Mouse (Mus musculus): ENCODE data around the gene Vps45.
"Not testable (repeated sequence)": the region's sequence is repeated elsewhere in the genome, so short reads cannot be mapped to it uniquely, and the experiment has no call there.

Vps45 gene

GRCm38 (mm10) chr3:95997203-95997721, 61.0 kb downstream of the Vps45 start:
- DNase-seq (ENCODE audit: low spot score in 2 of 2), result no peak

GRCm38 (mm10) chr3:95996451-95997073, 61.7 kb downstream of the Vps45 start:
- DNase-seq (ENCODE audit: low spot score in 2 of 2), result no peak

GRCm38 (mm10) chr3:95995802-95996428, 62.4 kb downstream of the Vps45 start, which contains the start of gene Plekho1:
Gene Plekho1 (minus strand): TSS chr3:95996001.
- peak; percentile 55 to 70 for DNase-seq (ENCODE audit: low spot score in 2 of 2)

- no peak for DNase-seq (ENCODE audit: low spot score in 2 of 2)
These were observed 63.1 kb downstream of the Vps45 start for GRCm38 (mm10) chr3:95994975-95995801.

DNA sequence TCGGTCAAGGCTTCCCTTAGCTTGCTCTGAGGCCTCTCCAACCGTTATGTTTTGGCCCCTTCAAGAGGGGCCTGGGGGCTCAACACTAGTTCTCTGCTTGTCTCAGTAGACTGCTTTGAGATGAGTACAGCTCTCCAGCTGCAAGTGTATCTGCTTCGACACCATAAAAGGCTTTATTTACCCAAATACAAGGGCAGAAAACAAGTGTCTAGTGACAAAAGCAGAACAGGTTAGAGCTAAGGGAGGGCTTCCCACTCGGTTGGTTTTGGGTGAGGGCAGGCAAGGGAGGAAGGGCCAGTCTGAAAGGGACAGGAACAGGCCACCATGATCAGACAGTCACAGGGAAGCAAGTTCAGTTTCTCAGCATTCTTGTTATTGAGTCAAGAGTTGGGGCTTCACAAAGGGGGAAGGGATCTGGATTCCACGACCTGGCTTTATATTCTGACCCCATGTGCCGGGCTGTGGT, 63.9 kb downstream of the Vps45 start:
- DNase-seq (ENCODE audit: low spot score in 2 of 2), result no peak

GRCm38 (mm10) chr3:95993881-95994280, 64.4 kb downstream of the Vps45 start:
- DNase-seq (ENCODE audit: low spot score in 2 of 2), result no peak

DNA sequence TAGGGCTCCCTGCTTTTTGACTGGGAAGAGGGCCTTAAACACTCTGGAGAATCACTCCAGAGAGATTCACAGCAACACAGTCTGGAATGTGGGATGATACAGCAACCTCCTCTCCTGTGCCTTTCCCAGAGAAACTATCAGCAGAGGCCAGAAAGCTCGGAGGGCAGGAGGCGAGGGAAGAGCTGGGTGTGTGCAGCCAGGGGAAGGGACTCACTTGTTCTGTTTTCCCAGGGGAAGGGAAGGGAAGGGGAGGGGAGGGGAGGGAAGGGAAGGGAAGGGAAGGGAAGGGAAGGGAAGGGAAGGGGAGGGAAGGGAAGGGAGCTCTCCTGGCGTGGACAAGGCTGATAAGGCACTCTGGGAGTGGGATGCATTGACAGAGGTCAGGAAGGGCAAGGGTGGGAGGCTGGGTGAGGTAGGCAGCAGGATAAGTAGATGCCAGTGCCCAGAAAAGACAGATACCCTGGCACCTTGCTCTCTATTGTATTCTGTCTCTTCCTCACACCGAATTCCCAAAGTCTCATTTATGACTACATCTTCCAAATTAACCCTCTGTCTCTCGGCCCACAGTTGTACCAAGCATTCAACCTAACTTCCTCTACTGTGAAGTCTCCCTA, 65.2 kb downstream of the Vps45 start:
- DNase-seq (ENCODE audit: low spot score in 2 of 2), result no peak

- no peak for DNase-seq (ENCODE audit: low spot score in 2 of 2)
These were observed 67.8 kb downstream of the Vps45 start for GRCm38 (mm10) chr3:95990413-95990941.

DNA sequence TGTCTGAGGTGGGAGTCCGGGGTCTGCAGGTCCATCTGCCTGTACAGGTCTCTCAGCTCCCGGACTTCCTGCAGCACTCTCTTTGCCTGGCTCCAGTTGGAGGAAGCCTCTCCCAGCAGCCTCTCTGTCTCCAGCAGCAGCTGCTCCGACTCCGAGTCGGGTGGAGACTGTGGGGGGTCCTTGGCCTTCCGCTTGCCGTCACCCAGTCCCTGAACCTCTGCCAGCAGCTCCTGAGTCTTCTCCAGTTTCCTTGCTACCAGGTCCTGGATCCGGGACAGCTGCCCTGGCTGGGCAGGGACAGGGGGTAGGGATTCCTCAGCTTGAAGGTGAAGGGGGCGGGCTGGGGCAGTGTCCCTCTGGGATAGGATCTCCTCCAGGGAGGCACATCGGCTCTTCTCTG, 69.3 kb downstream of the Vps45 start:
- DNase-seq (ENCODE audit: low spot score in 2 of 2), result peak in 1 of 2 experiments; percentile 67

- DNase-seq (ENCODE audit: low spot score in 2 of 2), result no peak
These were observed 70.1 kb downstream of the Vps45 start for GRCm38 (mm10) chr3:95988138-95988537.

- DNase-seq (ENCODE audit: low spot score in 2 of 2), result no peak
These were observed 70.7 kb downstream of the Vps45 start for GRCm38 (mm10) chr3:95987386-95988110.

DNA sequence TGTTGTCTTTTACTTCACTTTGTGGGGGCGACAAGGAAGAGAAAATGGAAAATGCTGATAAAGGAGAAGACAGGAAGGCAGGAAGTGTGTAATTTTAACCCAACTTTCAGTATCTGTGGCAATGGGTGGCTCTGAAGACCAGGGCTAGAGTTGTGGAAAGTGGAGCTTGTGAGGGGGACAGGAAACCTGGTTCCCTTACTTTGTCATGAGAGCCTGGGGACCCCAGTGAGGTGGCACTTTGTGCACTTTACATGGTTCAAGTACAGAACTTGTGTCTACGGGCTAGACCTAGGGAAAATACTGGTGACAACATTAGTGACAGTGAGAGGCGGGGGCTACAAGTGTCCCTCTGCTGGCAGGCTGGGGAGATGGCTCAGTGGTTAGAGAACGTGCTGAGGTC, 71.3 kb downstream of the Vps45 start:
- DNase-seq (ENCODE audit: low spot score in 2 of 2), result no peak

- no peak for DNase-seq (ENCODE audit: low spot score in 2 of 2)
These were observed 72.2 kb downstream of the Vps45 start for GRCm38 (mm10) chr3:95986001-95986622.

DNA sequence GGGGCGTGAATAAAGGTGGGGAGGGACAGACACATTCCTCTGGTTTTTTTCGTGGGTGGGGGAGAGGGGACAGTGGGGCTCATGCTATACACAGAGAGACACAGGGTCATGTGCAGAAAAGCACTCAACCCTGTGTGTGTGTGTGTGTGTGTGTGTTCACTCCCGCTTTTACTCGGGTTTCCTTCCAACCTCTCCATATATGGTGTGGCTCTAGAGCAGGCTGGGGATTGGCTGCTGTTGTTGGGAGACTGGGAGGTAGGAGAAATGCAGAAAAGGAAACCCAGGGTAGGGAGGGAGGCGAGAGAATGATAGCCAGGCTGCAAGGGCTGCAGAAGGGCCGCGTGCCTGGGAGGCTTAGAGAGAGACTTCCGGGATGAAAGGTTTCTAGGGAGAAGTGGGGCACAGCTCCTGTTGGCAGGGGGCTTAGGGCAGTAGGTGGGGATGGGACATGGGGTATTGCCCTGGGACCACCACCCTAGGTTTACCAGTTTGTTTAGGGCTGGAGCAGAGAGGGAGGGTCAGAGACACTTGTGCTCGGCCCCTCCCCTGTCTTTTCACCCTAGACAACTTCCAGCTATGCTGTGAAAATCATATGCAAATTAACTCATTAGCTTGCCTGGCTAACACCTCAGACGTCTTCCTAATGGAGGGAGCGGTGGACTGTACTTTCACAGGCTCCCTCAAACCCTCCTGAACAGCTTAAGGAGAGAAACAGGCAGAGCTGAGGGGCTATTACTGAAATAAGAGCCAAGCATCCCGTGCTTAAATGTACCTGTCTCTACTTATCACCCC, 72.9 kb downstream of the Vps45 start:
- peak; percentile 69 to 70 for DNase-seq (ENCODE audit: low spot score in 2 of 2)

GRCm38 (mm10) chr3:95982129-95982528, 76.1 kb downstream of the Vps45 start:
- no peak for DNase-seq (ENCODE audit: low spot score in 2 of 2)

DNA sequence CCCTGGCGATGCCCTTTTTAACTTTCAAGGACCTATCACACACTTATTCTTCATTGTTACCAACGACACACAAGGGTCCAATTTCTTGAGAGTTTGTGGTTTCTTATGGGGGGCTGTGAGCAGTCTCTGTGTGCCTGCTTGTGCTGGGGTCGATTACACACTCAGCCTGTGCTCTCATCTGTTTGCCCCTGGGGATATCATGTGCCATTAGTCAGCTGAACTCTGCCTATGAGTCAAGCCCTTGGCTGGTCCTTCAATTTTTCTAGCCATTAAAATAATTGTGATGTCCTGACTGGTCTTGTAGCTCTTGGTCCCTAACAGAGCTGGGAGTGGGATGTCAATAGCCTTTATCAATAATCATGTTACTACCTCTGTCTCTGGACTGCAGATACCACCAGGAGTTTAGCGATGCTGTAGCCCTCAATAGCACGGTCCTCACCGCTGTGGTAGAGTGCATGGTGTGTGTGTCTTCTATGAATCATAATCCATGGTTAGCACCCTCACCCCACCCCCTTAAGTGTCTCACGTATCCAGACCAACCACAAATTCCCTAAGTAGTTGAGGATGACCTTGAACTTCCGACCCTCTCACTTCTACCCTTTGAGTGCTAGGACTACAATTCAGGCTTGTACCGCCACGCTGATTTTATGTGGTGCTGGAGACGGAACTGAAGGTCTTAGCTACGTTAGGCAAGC, 77.8 kb downstream of the Vps45 start:
- DNase-seq (ENCODE audit: low spot score in 2 of 2), result no peak

DNA sequence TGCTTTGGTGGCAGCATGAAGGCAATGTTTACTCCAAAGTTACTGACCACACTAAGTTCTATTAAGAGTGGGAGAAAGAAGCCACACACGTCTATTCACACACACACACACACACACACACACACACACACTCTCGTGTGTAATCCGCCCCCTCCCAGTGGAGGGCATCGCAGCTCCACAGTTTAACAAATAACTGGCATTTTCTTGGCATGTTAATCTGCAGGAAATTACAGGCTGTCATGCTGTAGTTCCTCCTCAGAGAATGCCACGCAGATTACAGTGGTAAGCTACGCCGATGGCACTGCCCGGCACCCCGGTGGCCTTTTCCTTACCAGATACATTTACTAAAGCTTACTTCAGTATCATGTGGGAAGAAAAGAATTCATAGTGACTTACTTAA, 80.0 kb downstream of the Vps45 start:
- no peak for DNase-seq (ENCODE audit: low spot score in 2 of 2)

DNA sequence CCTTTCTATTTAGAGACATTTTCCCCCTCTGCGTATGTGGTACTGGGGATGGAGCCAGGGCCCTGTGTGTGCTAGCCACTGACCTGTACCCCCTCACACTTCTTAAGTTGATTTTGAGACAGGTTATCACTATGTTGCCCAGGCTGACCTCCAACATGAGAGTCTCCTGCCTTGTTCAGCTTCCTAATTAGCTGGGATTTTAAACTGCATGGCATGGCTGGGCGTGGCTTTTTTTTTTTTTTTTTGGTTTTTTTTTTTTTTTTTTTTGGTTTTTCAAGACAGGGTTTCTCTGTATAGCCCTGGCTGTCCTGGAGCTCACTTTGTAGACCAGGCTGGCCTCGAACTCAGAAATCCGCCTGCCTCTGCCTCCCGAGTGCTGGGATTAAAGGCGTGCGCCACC, 80.7 kb downstream of the Vps45 start:
- DNase-seq (ENCODE audit: low spot score in 2 of 2), result not testable (repeated sequence)

- no peak for DNase-seq (ENCODE audit: low spot score in 2 of 2)
These were observed 81.2 kb downstream of the Vps45 start for GRCm38 (mm10) chr3:95977079-95977478.
